Mouse (Mus musculus) kidney, adult 2 months (tissue): ENCODE results near the gene Ccnk.

Experiments
- CTCF ChIP-seq: fragments of 200-500 bp; conservative IDR thresholded peaks from 2 replicates; pipeline ENCODE4 v1.5.1; 2011; ENCODE audit warnings: low read depth, mild to moderate bottlenecking, control low read depth, low read length, moderate library complexity, mixed read lengths; ENCODE audit not compliant: insufficient read depth, insufficient read length
- POLR2A ChIP-seq: fragments of 200-500 bp; IDR thresholded peaks from one replicate; pipeline ENCODE4 v1.6.1; 2011; ENCODE audit warnings: low read depth, low read length, control low read depth

DNA sequence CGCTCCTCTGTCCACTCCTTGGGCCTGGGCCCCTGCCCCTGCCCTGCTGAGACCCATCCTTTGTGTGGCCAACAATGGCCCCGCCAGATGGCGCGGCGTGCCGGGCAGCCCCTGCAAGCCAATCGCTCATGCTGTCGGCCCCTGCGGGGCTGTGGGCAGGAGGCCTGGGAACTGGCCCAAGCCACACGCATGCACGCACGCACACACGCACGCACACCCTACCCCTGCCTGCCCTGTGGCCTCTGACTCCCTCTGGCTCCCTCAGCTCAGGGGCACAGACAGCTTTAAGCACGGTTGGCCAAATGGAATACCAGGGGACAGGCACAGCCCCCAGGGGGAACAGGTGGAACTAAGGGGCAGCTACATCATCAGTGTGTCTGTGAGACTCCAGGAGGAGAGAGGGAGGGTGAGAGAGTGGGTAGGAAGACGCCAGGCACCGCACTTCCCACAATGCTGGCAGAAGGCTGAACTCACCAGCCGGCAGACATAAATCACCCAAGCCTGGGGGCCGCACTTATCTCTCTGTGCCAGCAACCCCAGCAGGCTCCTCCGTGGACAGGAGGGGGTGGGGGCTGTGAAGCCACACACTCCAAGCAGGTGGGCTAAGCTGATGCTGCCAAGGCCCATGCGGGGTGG lies 61.7 kb downstream of the Ccnk start:
- TF ChIP-seq CTCF (no peak), POLR2A (no peak)
